Mouse (Mus musculus) gastrocnemius, postnatal 14 days (tissue): ENCODE measurements around the gene Trpc3. TPM values are rescaled to one million over a fixed set of nuclear protein-coding genes. Genes with fewer than 3 reads are reported as not detected.
"Not testable (repeated sequence)": the region's sequence is repeated elsewhere in the genome, so short reads cannot be mapped to it uniquely, and the experiment has no call there.

Experiments
- DNase-seq: peaks from one replicate; pipeline ENCODE4 v3.0.0; 2021; ENCODE audit warnings: mixed read lengths
- intact Hi-C: fragments of 180-260 bp; cut with DNase I; formaldehyde crosslinking; loops from one replicate; pipeline ENCODE4 v1.15.1; 2025; ENCODE audit warnings: low total_unique reads
- long read RNA-seq, 2 experiments: library from polyadenylated mRNA; stranded (forward); transcript quantifications; one replicate each; pipeline ENCODE4 v2.0.0; 2021
- total RNA-seq, 2 experiments: library from RNA; stranded (reverse); gene quantifications; 2 replicates each; pipeline ENCODE4 v1.2.3; 2021

Trpc3 gene
- total RNA-seq, result 1 to 10 TPM; 4.9 to 6.5 TPM
- long read RNA-seq, experiment 1, partial matches to known transcripts, result 0 of 2 reads
- long read RNA-seq, experiment 1, other reads (novel, unspliced or antisense), result 0 of 2 reads
- long read RNA-seq, experiment 2, partial matches to known transcripts, result 0 of 5 reads
- long read RNA-seq, experiment 2, other reads (novel, unspliced or antisense), result 1 of 5 reads

DNA sequence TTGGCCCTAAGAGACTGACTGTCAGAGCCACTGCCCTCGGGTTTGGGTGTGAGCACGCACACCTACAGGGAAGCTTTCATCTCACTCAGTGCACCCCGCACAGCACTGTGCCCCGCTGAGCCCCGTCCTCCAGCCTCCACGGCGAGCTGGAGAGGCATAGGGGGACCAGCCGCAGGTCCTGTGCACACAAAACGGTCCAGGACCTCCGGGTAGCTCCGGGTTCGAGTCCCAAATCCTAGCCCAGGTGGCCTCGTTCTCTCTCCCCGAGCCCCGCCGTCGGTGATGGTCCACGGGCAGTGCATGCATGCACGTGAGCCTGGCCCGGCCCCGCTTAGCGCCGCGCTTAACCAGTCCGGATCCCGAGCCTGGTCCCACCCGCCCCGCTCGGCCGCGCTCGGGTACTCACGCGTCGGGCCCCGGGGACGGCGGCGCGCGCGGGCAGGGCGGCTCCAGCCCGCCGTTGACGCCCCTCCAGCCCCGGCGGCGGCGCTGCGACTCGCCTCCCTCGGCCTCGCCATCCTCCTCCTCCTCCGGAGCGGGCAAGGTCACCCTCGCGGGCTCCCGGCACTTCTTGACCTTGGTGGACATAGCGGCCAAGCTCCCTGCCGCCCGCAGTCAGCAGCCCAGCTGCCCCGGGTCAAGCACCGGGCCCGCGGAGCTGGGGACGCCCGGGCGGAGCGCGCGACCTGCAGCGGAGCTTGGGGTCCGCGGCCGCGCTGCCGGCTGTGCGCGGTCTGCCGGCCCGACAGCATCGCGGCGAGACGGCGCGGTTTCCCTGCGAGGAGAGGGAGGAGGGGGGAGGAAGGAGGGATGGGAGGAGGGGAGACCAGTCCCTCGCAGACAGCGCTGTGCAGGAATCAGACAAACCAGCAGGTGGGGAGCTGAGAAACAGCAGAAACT is at the start of gene Trpc3:
TSS of gene Trpc3 (minus strand) at position 776 of the 900 bp plus-strand sequence.
- DNase-seq, result peak; percentile 41
- intact Hi-C loops, result no loop called here

- no peak for DNase-seq
- intact Hi-C loops, result no loop called here
Measured at GRCm38 (mm10) chr3:36738071-36738470, 48.1 kb upstream of the Trpc3 start.

DNA sequence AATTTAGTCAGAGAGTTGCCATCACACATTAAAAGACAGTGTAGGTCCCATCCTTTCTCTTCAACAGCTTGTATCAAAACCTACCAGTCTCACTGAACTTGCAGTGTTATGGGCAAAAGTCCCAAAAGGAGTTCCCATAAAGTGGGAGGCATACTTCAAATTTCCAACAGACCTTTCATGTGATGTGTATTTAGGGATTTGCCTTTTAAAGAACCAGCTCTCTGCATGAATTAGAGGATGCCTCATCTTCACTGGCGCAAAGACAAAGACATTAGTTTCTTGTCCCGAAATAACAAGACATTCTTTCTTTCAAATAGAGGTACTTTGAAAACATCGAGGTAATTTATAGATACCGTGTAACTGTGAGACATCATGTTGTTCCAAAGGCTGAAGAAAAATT is 43.1 kb upstream of the Trpc3 start:
- intact Hi-C loops, result no loop called here
- no peak for DNase-seq

GRCm38 (mm10) chr3:36726545-36726944 is 36.6 kb upstream of the Trpc3 start:
- intact Hi-C loops, result no loop called here
- DNase-seq, result no peak

- intact Hi-C loops, result no loop called here
- DNase-seq, result no peak
Measured at GRCm38 (mm10) chr3:36721850-36722249, 31.9 kb upstream of the Trpc3 start.

GRCm38 (mm10) chr3:36709521-36709920 is 19.6 kb upstream of the Trpc3 start:
- intact Hi-C loops, result no loop called here

GRCm38 (mm10) chr3:36690292-36690650 is 304 bp upstream of the Trpc3 start:
- DNase-seq, result no peak
- intact Hi-C loops, result no loop called here

More at GRCm38 (mm10) chr3:36709521-36709920, 19.6 kb upstream of the Trpc3 start:
- no peak for DNase-seq

- intact Hi-C loops, result no loop called here
- DNase-seq, result peak; percentile 75
Measured at GRCm38 (mm10) chr3:36688874-36689273, 1.1 kb downstream of the Trpc3 start.

DNA sequence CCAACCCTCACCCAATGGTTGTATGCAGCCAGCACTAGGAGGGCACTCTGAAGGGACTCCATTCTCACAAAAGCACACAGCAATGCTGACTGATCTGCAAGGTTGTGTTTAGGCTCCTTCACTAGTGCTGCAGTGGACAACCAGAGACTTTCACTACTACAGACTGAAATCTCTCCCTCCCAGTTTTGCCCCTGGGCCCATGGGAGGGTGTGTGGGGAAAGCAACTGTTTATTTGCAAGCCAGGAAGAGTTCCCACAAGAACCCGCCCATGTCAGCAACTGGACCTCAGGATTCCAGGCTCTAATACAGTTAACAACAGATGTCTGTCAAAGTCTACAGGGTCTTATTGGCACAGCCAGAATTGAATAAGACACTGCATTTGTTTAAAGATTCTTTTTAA is 14.1 kb downstream of the Trpc3 start:
- DNase-seq, result no peak
- intact Hi-C loops, result no loop called here

DNA sequence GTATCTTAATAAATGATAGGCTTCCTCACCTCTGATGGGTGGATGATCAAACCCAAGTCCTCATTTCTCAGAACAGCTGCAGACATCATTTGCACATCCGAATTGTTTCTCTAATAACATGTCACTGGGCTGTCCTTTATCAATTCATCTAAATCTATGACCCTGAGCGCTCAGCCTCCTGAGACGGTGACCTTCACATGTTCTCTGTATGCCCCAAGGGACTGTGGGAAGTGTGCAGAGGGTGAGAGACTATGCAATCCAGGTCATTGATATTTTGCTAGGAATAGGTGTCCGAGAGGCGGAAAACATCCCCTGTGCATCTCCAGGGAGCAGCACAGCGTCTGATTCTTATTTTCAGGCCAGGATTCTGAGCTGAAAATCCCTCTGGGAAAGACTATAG is 22.2 kb downstream of the Trpc3 start:
- intact Hi-C loops, result no loop called here
- DNase-seq, result no peak

DNA sequence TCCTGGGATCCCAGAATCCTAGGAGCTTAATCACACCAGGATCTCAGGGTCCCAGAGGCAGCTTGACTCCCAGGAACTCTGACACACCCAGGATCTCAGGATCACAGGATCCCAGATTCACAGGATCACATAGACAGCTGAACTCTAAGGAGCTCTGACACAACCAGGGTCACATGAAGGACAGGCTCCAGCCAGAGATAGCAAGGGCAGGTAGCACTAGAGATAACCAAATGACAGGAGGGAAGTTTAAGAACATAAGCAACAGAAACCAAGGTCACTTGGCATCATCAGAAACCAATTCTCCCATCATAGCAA is 44.8 kb downstream of the Trpc3 start:
- DNase-seq, result not testable (repeated sequence)

GRCm38 (mm10) chr3:36644554-36645244 is 45.3 kb downstream of the Trpc3 start:
- no peak for DNase-seq
- intact Hi-C loops, result no loop called here

More for the DNA sequence above, 44.8 kb downstream of the Trpc3 start:
- intact Hi-C loops, result not testable (repeated sequence)

DNA sequence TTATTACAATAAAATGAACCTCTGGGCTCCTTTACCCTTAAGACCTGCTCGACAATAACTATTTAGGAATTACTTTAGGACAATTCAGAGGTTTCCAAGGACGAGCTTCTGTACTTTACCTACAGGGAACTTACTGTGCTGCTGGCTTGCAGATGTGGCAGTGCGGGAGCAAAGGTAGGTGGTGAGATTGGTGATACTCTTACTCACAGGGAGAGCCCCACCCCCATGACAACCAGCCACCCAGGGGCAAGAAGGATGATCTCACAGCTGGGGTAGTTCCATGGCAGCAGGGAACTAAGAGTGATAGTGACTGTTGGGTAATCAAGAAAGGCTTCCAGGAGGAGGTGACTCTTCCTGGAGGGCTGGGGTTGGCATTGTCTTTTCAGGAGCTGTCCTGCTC is 46.6 kb downstream of the Trpc3 start:
- intact Hi-C loops, result no loop called here
- no peak for DNase-seq

- intact Hi-C loops, result no loop called here
- no peak for DNase-seq
Measured at GRCm38 (mm10) chr3:36642736-36643135, 47.2 kb downstream of the Trpc3 start.

DNA sequence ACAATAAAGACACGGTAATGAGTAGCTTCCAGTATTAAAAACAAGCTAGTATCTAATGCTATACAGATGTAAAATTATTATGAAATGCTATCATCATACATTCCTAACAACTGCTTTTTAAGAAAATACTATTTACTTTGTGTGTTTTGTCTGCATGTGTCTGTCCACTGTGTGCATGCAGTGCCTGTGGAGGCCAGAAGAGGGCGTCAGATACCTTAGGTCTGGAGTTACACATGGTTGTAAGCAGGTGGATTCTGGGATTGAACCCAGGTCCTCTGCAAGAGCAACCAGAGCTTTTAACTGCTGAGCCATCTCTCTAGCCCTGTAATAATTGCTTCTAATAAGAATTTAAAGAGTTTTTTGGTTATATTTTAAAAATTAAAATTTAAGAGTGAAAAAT is 49.2 kb downstream of the Trpc3 start:
- DNase-seq, result no peak
- intact Hi-C loops, result no loop called here

DNA sequence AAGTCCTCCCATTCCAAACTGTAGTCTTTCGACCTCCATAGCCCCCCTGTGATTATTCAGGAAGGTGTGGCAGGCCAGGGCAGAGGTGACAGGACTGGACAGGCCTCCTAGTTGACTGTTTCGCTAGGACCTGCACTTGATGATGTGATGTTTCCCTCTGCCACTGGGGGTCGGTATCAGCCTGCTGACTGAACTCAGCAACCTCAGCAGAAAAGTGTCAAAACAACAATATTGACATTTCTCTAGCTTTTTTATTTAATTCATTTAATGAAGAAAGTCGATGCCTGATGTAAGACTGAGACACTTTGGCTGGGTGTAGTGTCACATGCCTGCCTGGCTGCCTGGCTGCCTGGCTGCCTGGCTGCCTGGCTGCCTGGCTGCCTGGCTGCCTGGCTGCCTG is 54.5 kb downstream of the Trpc3 start:
- intact Hi-C loops, result no loop called here

GRCm38 (mm10) chr3:36626803-36627202 is 63.2 kb downstream of the Trpc3 start:
- no peak for DNase-seq
- intact Hi-C loops, result no loop called here

More for the DNA sequence above, 54.5 kb downstream of the Trpc3 start:
- DNase-seq, result peak; percentile 9

DNA sequence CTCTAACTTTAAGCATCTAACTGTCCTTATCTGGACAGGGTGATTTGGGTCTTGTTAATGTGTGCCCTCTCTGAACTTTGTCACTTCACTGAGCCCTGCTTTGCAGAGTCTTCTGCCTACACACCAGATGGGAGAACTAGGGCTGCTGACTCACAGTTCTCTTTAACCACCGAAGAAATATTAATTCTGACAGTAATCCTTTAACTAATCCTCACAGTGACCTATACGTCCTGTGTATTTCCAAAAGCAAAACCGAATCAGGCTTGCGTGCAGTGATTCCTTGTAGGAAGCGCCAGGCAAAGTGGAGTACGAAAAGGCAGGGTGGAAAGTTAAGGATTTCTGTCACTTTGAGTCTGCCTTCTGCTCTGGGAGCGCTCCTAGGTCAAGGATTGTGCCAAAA is 71.8 kb downstream of the Trpc3 start:
- DNase-seq, result no peak
- intact Hi-C loops, result no loop called here

DNA sequence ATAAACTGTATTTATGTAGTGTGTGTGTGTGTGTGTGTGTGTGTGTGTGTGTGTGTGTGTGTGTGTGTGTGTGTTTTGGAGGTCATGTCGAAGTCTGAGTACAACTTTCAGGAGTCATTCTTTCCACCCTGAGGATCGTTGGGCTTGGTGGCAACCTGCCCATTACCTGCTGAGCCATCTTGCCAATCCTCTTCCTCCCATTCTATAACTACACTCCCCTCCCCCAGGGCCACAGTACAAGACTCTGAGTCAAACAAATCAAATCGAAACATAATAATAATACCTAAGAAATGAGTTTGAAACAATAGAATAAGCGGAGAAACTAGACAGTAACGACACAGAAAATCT is 76.1 kb downstream of the Trpc3 start:
- DNase-seq, result no peak

GRCm38 (mm10) chr3:36613202-36613907 is 76.6 kb downstream of the Trpc3 start, which contains the start of gene Bbs7:
TSS of gene Bbs7 (minus strand) at chr3:36613477.
- peak; percentile 93 for DNase-seq
- intact Hi-C loops, result no loop called here

More for the DNA sequence above, 76.1 kb downstream of the Trpc3 start:
- intact Hi-C loops, result no loop called here
